Mouse (Mus musculus) heart, embryonic 13.5 days (tissue): ENCODE results near the gene AI413582. TPM values are rescaled to one million over a fixed set of nuclear protein-coding genes. Genes with fewer than 3 reads are reported as not detected.

Source experiments
- ATAC-seq: fragments of 200-750 bp; cut with Nextera tagmentation; 2 replicates; pipeline ENCODE4 v1.8.0; 2017; ENCODE audit warnings: moderate TSS enrichment; ENCODE audit not compliant: insufficient number of reproducible peaks, low FRiP score, low TSS enrichment; ENCODE audit errors: extremely low read depth
- H3K27ac ChIP-seq: fragments of 300-500 bp; sonication (generic); replicated peaks from 2 replicates; pipeline ENCODE4 v1.5.1; 2015; ENCODE audit warnings: moderate library complexity, mild to moderate bottlenecking, inconsistent platforms
- H3K27me3 ChIP-seq: fragments of 300-500 bp; sonication (generic); replicated peaks from 2 replicates; pipeline ENCODE4 v1.6.1; 2015; ENCODE audit warnings: mild to moderate bottlenecking, inconsistent platforms
- H3K36me3 ChIP-seq: fragments of 300-500 bp; sonication (generic); 2 replicates; pipeline ENCODE4 v1.6.1; 2015; ENCODE audit warnings: mild to moderate bottlenecking, inconsistent platforms
- H3K4me1 ChIP-seq: fragments of 300-500 bp; sonication (generic); 2 replicates; pipeline ENCODE4 v1.6.1; 2015; ENCODE audit warnings: inconsistent platforms
- H3K4me2 ChIP-seq: fragments of 300-500 bp; sonication (generic); 2 replicates; pipeline ENCODE4 v1.6.1; 2015; ENCODE audit warnings: inconsistent platforms, mild to moderate bottlenecking, moderate library complexity
- H3K4me3 ChIP-seq: fragments of 300-500 bp; sonication (generic); 2 replicates; pipeline ENCODE4 v1.5.1; 2015; ENCODE audit warnings: moderate library complexity, mild to moderate bottlenecking, inconsistent platforms
- H3K9ac ChIP-seq: fragments of 300-500 bp; sonication (generic); 2 replicates; pipeline ENCODE4 v1.6.1; 2015; ENCODE audit warnings: inconsistent platforms, mild to moderate bottlenecking, moderate library complexity
- H3K9me3 ChIP-seq: fragments of 300-500 bp; sonication (generic); 2 replicates; pipeline ENCODE4 v1.6.1; 2016; ENCODE audit warnings: inconsistent platforms
- WGBS: fragments of 180-500 bp; shearing (Covaris S2); methylation state at CpG from one replicate; pipeline ENCODE4 v1.1.7; 2015; ENCODE audit warnings: mixed read lengths; 5-methylcytosine and 5-hydroxymethylcytosine counted together
- polyA plus RNA-seq: library from polyadenylated mRNA; unstranded; fragments of >200 nt; fragmentation: Nextera tagmentation; extraction: Ambion mirVana; gene quantifications from 2 replicates; pipeline ENCODE4 v1.2.1, GENCODE M21; 2015

Gene AI413582
- polyA plus RNA-seq, 1 experiment from 2014 or later = 16.0 TPM

GRCm38 (mm10) chr17:27596376-27597190 is 31.0 kb upstream of the AI413582 start:
- peak; percentile 52 for ATAC-seq
- 42% methylated on average over 21 of the region's 21 CpGs for WGBS
- Histone ChIP-seq H3K27me3 (no peaks in the 10 kb centered on the region), H3K4me3 (0 out of 2 replicates have a peak overlapping the region, but pooled peaks have one; percentile 3), H3K9ac (peak overlapping the region; percentile 66), H3K27ac (peak overlapping the region; percentile 92), H3K4me2 (peak overlapping the region; percentile 33), H3K4me1 (peaks cover 82% of the 10 kb centered on the region), H3K9me3 (no peaks in the 10 kb centered on the region), H3K36me3 (peaks cover 48% of the 10 kb centered on the region)

GRCm38 (mm10) chr17:27595659-27596375 is 30.3 kb upstream of the AI413582 start:
- Histone ChIP-seq H3K4me3 (no peak overlapping the region), H3K27me3 (no peaks in the 10 kb centered on the region), H3K9me3 (no peaks in the 10 kb centered on the region), H3K4me2 (peak overlapping the region; percentile 33), H3K9ac (peak overlapping the region; percentile 66), H3K36me3 (peaks cover 48% of the 10 kb centered on the region), H3K4me1 (peaks cover 82% of the 10 kb centered on the region), H3K27ac (peak overlapping the region; percentile 92)
- 56% methylated on average over 15 of the region's 15 CpGs for WGBS
- ATAC-seq = no peak

- Histone ChIP-seq H3K9me3 (no peaks in the 10 kb centered on the region), H3K4me1 (peaks cover 88% of the 10 kb centered on the region), H3K36me3 (peaks cover 55% of the 10 kb centered on the region), H3K4me3 (no peak overlapping the region), H3K27me3 (no peaks in the 10 kb centered on the region), H3K9ac (no peak overlapping the region), H3K4me2 (no peak overlapping the region), H3K27ac (peak overlapping the region; percentile 3; the same call in 1 of the 2 replicates)
- no peak for ATAC-seq
- WGBS = 94% methylated on average over 7 of the region's 7 CpGs
These were observed 27.0 kb upstream of the AI413582 start for GRCm38 (mm10) chr17:27592565-27592910.

- peaks cover 55% of the 10 kb centered on the region for H3K36me3 ChIP-seq
- H3K9ac ChIP-seq = 0 out of 2 replicates have a peak overlapping the region, but pooled peaks have one; percentile 9
- H3K27me3 ChIP-seq = no peaks in the 10 kb centered on the region
- H3K9me3 ChIP-seq = no peaks in the 10 kb centered on the region
- no peak overlapping the region for H3K4me2 ChIP-seq
- 89% methylated on average over 12 of the region's 12 CpGs for WGBS
- H3K4me1 ChIP-seq = peaks cover 88% of the 10 kb centered on the region
- ATAC-seq = no peak
- H3K27ac ChIP-seq = peak overlapping the region; percentile 53
- H3K4me3 ChIP-seq = no peak overlapping the region
These were observed 26.4 kb upstream of the AI413582 start for GRCm38 (mm10) chr17:27591826-27592564.

GRCm38 (mm10) chr17:27588231-27588630 is 22.7 kb upstream of the AI413582 start:
- WGBS = 55% methylated on average over 8 of the region's 8 CpGs
- Histone ChIP-seq H3K9me3 (no peaks in the 10 kb centered on the region), H3K27me3 (no peaks in the 10 kb centered on the region), H3K4me3 (no peak overlapping the region), H3K4me2 (0 out of 2 replicates have a peak overlapping the region, but pooled peaks have one; percentile 51), H3K4me1 (peaks cover 76% of the 10 kb centered on the region), H3K36me3 (peaks cover 47% of the 10 kb centered on the region), H3K9ac (peak overlapping the region; percentile 69), H3K27ac (peak overlapping the region; percentile 94; the same call in 1 of the 2 replicates)
- ATAC-seq = no peak

- peak overlapping the region; percentile 69 for H3K9ac ChIP-seq
- H3K27ac ChIP-seq = peak overlapping the region; percentile 94
- no peaks in the 10 kb centered on the region for H3K9me3 ChIP-seq
- peaks cover 72% of the 10 kb centered on the region for H3K4me1 ChIP-seq
- H3K4me3 ChIP-seq = 0 out of 2 replicates have a peak overlapping the region, but pooled peaks have one; percentile 8
- 44% methylated on average over 12 of the region's 12 CpGs for WGBS
- peak overlapping the region; percentile 51 for H3K4me2 ChIP-seq
- H3K27me3 ChIP-seq = no peaks in the 10 kb centered on the region
- peaks cover 47% of the 10 kb centered on the region for H3K36me3 ChIP-seq
- peak; percentile 45; the same call in 1 of the 2 replicates for ATAC-seq
These were observed 21.7 kb upstream of the AI413582 start for GRCm38 (mm10) chr17:27587252-27587651.

GRCm38 (mm10) chr17:27586661-27587060 is 21.1 kb upstream of the AI413582 start:
- Histone ChIP-seq H3K27me3 (no peaks in the 10 kb centered on the region), H3K4me3 (peak overlapping the region; percentile 8; the same call in 1 of the 2 replicates), H3K4me1 (peaks cover 66% of the 10 kb centered on the region), H3K9me3 (no peaks in the 10 kb centered on the region), H3K36me3 (peaks cover 50% of the 10 kb centered on the region), H3K27ac (peak overlapping the region; percentile 94), H3K4me2 (peak overlapping the region; percentile 51), H3K9ac (peak overlapping the region; percentile 69)
- WGBS = 41% methylated on average over 9 of the region's 9 CpGs
- ATAC-seq = no peak

- H3K4me1 ChIP-seq = peaks cover 47% of the 10 kb centered on the region
- no peak overlapping the region for H3K9ac ChIP-seq
- H3K9me3 ChIP-seq = no peaks in the 10 kb centered on the region
- no peak overlapping the region for H3K4me3 ChIP-seq
- H3K4me2 ChIP-seq = no peak overlapping the region
- peaks cover 76% of the 10 kb centered on the region for H3K36me3 ChIP-seq
- WGBS = 77% methylated on average over 13 of the region's 13 CpGs
- no peaks in the 10 kb centered on the region for H3K27me3 ChIP-seq
- no peak for ATAC-seq
- H3K27ac ChIP-seq = no peak overlapping the region
These were observed 17.8 kb upstream of the AI413582 start for GRCm38 (mm10) chr17:27583185-27583894.

GRCm38 (mm10) chr17:27580392-27581068 is 15.0 kb upstream of the AI413582 start:
- H3K27ac ChIP-seq = no peak overlapping the region
- peaks cover 95% of the 10 kb centered on the region for H3K36me3 ChIP-seq
- peaks cover 31% of the 10 kb centered on the region; the same call in 1 of the 2 replicates for H3K4me1 ChIP-seq
- no peaks in the 10 kb centered on the region for H3K9me3 ChIP-seq
- WGBS = 75% methylated on average over 20 of the region's 20 CpGs
- no peak overlapping the region for H3K9ac ChIP-seq
- no peak overlapping the region for H3K4me3 ChIP-seq
- H3K27me3 ChIP-seq = no peaks in the 10 kb centered on the region
- ATAC-seq = no peak
- H3K4me2 ChIP-seq = no peak overlapping the region

GRCm38 (mm10) chr17:27579816-27580215 is 14.3 kb upstream of the AI413582 start:
- H3K9ac ChIP-seq = no peak overlapping the region

More at GRCm38 (mm10) chr17:27579816-27580215, 14.3 kb upstream of the AI413582 start:
- Histone ChIP-seq H3K4me3 (no peak overlapping the region), H3K4me2 (no peak overlapping the region), H3K27me3 (no peaks in the 10 kb centered on the region), H3K4me1 (peaks cover 37% of the 10 kb centered on the region; the same call in 1 of the 2 replicates), H3K27ac (peak overlapping the region; percentile 44; the same call in 1 of the 2 replicates), H3K36me3 (peaks cover 93% of the 10 kb centered on the region), H3K9me3 (no peaks in the 10 kb centered on the region)
- WGBS = 77% methylated on average over 8 of the region's 8 CpGs
- no peak for ATAC-seq
